Mouse (Mus musculus) forelimb bud, embryonic 11.5 days (tissue): Measurements from ENCODE around the gene Il1r2.

ENCODE experiments used
- DNase-seq: peaks from one replicate; pipeline ENCODE4 v3.0.0-alpha.2; 2012; ENCODE audit warnings: low read depth, low spot score

Il1r2 gene

GRCm38 (mm10) chr1:40073779-40074178 is at the start of gene Il1r2:
TSS of gene Il1r2 (plus strand) at chr1:40074079.
- no peak for DNase-seq

GRCm38 (mm10) chr1:40024554-40025320 is 49.1 kb upstream of the Il1r2 start:
- no peak for DNase-seq

GRCm38 (mm10) chr1:40025416-40025815 is 48.5 kb upstream of the Il1r2 start:
- no peak for DNase-seq

- no peak for DNase-seq
Observed at GRCm38 (mm10) chr1:40027116-40027620, 46.7 kb upstream of the Il1r2 start.

GRCm38 (mm10) chr1:40028207-40028998 is 45.5 kb upstream of the Il1r2 start:
- DNase-seq, result no peak

GRCm38 (mm10) chr1:40029597-40029996 is 44.3 kb upstream of the Il1r2 start:
- DNase-seq, result no peak

- no peak for DNase-seq
Observed at GRCm38 (mm10) chr1:40030287-40030975, 43.4 kb upstream of the Il1r2 start.

GRCm38 (mm10) chr1:40030976-40031356 is 42.9 kb upstream of the Il1r2 start:
- no peak for DNase-seq

GRCm38 (mm10) chr1:40031626-40032025 is 42.3 kb upstream of the Il1r2 start:
- no peak for DNase-seq

- no peak for DNase-seq
Observed at GRCm38 (mm10) chr1:40033315-40033714, 40.6 kb upstream of the Il1r2 start.

GRCm38 (mm10) chr1:40033743-40034420 is 40.0 kb upstream of the Il1r2 start:
- no peak for DNase-seq

- DNase-seq, result no peak
Observed at GRCm38 (mm10) chr1:40037831-40038230, 36.0 kb upstream of the Il1r2 start.

- no peak for DNase-seq
Observed at GRCm38 (mm10) chr1:40045686-40046085, 28.2 kb upstream of the Il1r2 start.

- DNase-seq, result no peak
Observed at GRCm38 (mm10) chr1:40046600-40046999, 27.3 kb upstream of the Il1r2 start.

GRCm38 (mm10) chr1:40051157-40051556 is 22.7 kb upstream of the Il1r2 start:
- no peak for DNase-seq

- no peak for DNase-seq
Observed at GRCm38 (mm10) chr1:40052156-40052555, 21.7 kb upstream of the Il1r2 start.

GRCm38 (mm10) chr1:40053071-40053470 is 20.8 kb upstream of the Il1r2 start:
- DNase-seq, result no peak

- DNase-seq, result no peak
Observed at GRCm38 (mm10) chr1:40055051-40055450, 18.8 kb upstream of the Il1r2 start.

GRCm38 (mm10) chr1:40055963-40056362 is 17.9 kb upstream of the Il1r2 start:
- DNase-seq, result no peak

- DNase-seq, result no peak
Observed at GRCm38 (mm10) chr1:40057351-40057750, 16.5 kb upstream of the Il1r2 start.

- DNase-seq, result no peak
Observed at GRCm38 (mm10) chr1:40058013-40058412, 15.9 kb upstream of the Il1r2 start.
